Mouse (Mus musculus) spleen, adult 2 months (tissue): ENCODE measurements around the gene Hagh. TPM values are rescaled to one million over a fixed set of nuclear protein-coding genes. Genes with fewer than 3 reads are reported as not detected.

Experiments
- DNase-seq, 2 experiments: peaks; one replicate each; pipeline versions ENCODE4 v3.0.0 to v3.0.0-alpha.2; 2012 to 2021; ENCODE audit warnings: low spot score in 2 of 2, low read depth in 1 of 2
- H3K27ac ChIP-seq: fragments of 200-500 bp; 2 replicates; pipeline ENCODE4 v1.5.1; 2012; ENCODE audit warnings: low read length, inconsistent platforms; ENCODE audit not compliant: insufficient read depth
- H3K27me3 ChIP-seq: fragments of 200-500 bp; 2 replicates; pipeline ENCODE4 v1.6.1; 2012; ENCODE audit warnings: mild to moderate bottlenecking, moderate library complexity, low read length, inconsistent platforms; ENCODE audit not compliant: control insufficient read depth, insufficient read depth
- H3K36me3 ChIP-seq: fragments of 200-500 bp; 2 replicates; pipeline ENCODE4 v1.6.1; 2012; ENCODE audit warnings: mild to moderate bottlenecking, low read length, inconsistent platforms; ENCODE audit not compliant: control insufficient read depth, insufficient read depth
- H3K4me1 ChIP-seq: fragments of 200-500 bp; 2 replicates; pipeline ENCODE4 v1.6.1; 2011; ENCODE audit warnings: inconsistent platforms; ENCODE audit not compliant: control insufficient read depth, insufficient read depth, insufficient read length
- H3K4me3 ChIP-seq: fragments of 200-500 bp; 2 replicates; pipeline ENCODE4 v1.5.1; 2011; ENCODE audit warnings: mild to moderate bottlenecking, inconsistent platforms; ENCODE audit not compliant: insufficient read depth, insufficient read length; ENCODE audit errors: extremely low read depth
- CTCF ChIP-seq: fragments of 200-500 bp; IDR thresholded peaks from 2 replicates; pipeline ENCODE4 v1.5.1; 2011; ENCODE audit warnings: mild to moderate bottlenecking, inconsistent platforms; ENCODE audit not compliant: insufficient read depth, insufficient read length, insufficient replicate concordance; ENCODE audit errors: extremely low read depth
- POLR2A ChIP-seq: fragments of 200-500 bp; IDR thresholded peaks from 2 replicates; pipeline ENCODE4 v1.6.1; 2011; ENCODE audit warnings: low read depth, low read length, inconsistent platforms
- WGBS: fragments of 180-500 bp; shearing (Covaris S2); methylation state at CpG from one replicate; pipeline ENCODE4 v1.1.7; 2018; 5-methylcytosine and 5-hydroxymethylcytosine counted together
- polyA plus RNA-seq: library from polyadenylated mRNA; depleted of rRNA; stranded (reverse); fragments of >200 nt; gene quantifications from 2 replicates; pipeline ENCODE4 v1.2.3, GENCODE M21; 2012

Gene Hagh
- polyA plus RNA-seq, 1 experiment = 142 TPM

GRCm38 (mm10) chr17:24803952-24804951 is 35.7 kb upstream of the Hagh start, which contains the start of gene Meiob:
Meiob (plus strand) TSS chr17:24804289.
- WGBS = 1% methylated on average over 71 of the region's 71 CpGs
- Histone ChIP-seq H3K27ac (no peak within 1 kb of the TSS), H3K4me3 (peak within 1 kb of the TSS; percentile 68), H3K36me3 (no peaks in the 10 kb centered on the region), H3K27me3 (peaks cover 8% of the 10 kb centered on the region; the same call in 1 of the 2 replicates), H3K4me1 (peaks cover 9% of the 10 kb centered on the region; the same call in 1 of the 2 replicates)
- TF ChIP-seq CTCF (no peak), POLR2A (no peak)
- peak; percentile 23 to 61 for DNase-seq

DNA sequence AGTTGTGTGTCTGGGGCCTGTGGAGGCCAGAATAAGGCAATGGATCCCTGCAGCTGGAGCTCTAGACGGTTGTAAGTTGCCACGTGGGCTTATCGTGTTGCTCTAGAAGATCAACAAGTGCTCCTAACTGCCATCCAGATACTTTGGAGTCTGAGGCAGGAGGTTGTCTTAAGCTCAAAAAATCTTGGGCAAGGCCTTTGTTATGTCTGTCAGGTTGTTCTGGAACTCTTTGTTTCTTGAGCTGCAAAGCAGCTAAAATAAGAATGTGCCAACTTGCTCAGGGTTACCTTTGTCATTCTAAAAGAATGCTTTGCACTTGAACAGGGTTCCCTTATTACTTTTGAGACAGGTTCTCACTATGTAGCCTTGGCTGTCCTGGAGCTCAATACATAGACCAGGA is 28.7 kb upstream of the Hagh start:
- Histone ChIP-seq H3K4me3 (no peak overlapping the region), H3K36me3 (no peaks in the 10 kb centered on the region), H3K27me3 (0 out of 2 replicates have a peak, but pooled peaks cover 2% of the 10 kb centered on the region), H3K4me1 (no peaks in the 10 kb centered on the region), H3K27ac (no peak overlapping the region)
- 80% methylated on average over 3 of the region's 3 CpGs for WGBS
- no peak for DNase-seq
- no peak for TF ChIP-seq POLR2A
- TF ChIP-seq CTCF = no peak

GRCm38 (mm10) chr17:24812215-24812614 is 27.7 kb upstream of the Hagh start:
- Histone ChIP-seq H3K27me3 (0 out of 2 replicates have a peak, but pooled peaks cover 2% of the 10 kb centered on the region), H3K4me1 (no peaks in the 10 kb centered on the region), H3K27ac (no peak overlapping the region), H3K36me3 (no peaks in the 10 kb centered on the region), H3K4me3 (no peak overlapping the region)
- 32% methylated on average over 2 of the region's 2 CpGs for WGBS
- no peak for DNase-seq
- TF ChIP-seq CTCF (no peak), POLR2A (no peak)

DNA sequence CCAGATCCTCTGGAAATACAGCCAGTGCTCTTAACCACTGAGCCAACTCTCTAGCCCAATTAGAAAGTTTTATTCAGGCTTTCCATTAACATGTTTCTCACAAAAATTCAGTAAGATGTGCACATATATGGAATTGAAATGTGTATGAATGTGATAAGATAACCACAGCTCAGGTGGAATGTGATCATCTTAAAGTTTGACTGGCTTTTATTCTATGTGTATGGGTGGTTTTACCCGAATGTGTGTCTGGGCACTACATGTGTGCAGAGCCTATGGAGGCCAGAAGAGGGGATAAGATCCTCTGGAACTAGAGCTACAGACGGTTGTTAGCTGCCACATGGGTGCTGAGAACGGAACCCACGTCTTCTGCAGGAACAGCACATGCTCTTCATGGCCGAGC is 24.7 kb upstream of the Hagh start:
- Histone ChIP-seq H3K4me1 (no peaks in the 10 kb centered on the region), H3K4me3 (no peak overlapping the region), H3K27me3 (no peaks in the 10 kb centered on the region; the same call in 1 of the 2 replicates), H3K36me3 (no peaks in the 10 kb centered on the region), H3K27ac (no peak overlapping the region)
- no peak for TF ChIP-seq POLR2A
- no peak for TF ChIP-seq CTCF
- 78% methylated on average over 5 of the region's 5 CpGs for WGBS
- DNase-seq = no peak

GRCm38 (mm10) chr17:24817503-24817902 is 22.4 kb upstream of the Hagh start:
- no peak overlapping the region for H3K4me3 ChIP-seq
- no peaks in the 10 kb centered on the region for H3K36me3 ChIP-seq
- TF ChIP-seq CTCF (no peak), POLR2A (no peak)
- no peaks in the 10 kb centered on the region for H3K4me1 ChIP-seq
- H3K27ac ChIP-seq = no peak overlapping the region
- DNase-seq = no peak
- no peaks in the 10 kb centered on the region; the same call in 1 of the 2 replicates for H3K27me3 ChIP-seq
- WGBS = 45% methylated on average over 1 of the region's 1 CpGs

GRCm38 (mm10) chr17:24818172-24818571 is 21.8 kb upstream of the Hagh start:
- WGBS = 64% methylated on average over 6 of the region's 6 CpGs
- H3K27ac ChIP-seq = no peak overlapping the region
- TF ChIP-seq CTCF (no peak), POLR2A (no peak)
- no peak for DNase-seq
- no peak overlapping the region for H3K4me3 ChIP-seq
- no peaks in the 10 kb centered on the region for H3K36me3 ChIP-seq
- no peaks in the 10 kb centered on the region for H3K4me1 ChIP-seq
- no peaks in the 10 kb centered on the region; the same call in 1 of the 2 replicates for H3K27me3 ChIP-seq
